Mouse (Mus musculus): ENCODE results near the gene Sp2. TPM values are rescaled to one million over a fixed set of nuclear protein-coding genes. Genes with fewer than 3 reads are reported as not detected.
A peak's percentile ranks its signal among the peaks of the same experiment; 100 is the strongest.

Gene Sp2
- polyA plus RNA-seq, 1 experiment from 2014 or later, result 12.9 TPM

DNA sequence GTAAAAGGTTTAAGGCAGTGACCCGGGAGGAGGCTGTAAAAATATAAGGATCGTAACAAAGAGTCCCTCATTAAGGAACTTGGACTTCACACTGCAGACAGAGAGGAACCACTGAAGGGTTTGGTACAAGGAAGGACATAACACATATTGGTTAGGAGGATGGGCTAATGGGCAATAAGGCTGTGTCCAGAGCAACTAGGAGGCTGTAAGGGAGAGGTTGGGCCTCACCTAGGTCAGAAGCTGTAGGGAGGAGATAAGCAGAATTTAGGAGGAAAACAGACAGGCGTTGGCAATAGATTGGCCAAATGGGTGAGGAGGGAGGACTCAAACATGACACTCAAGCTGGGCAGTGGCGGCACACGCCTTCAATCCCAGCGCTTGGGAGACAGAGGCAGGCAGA, 65.3 kb downstream of the Sp2 start:
- Histone ChIP-seq H3K9me3 (replicated peaks) (no peaks in the 10 kb centered on the region), H3K4me3 (no peak overlapping the region), H3K36me3 (no peaks in the 10 kb centered on the region), H3K4me2 (0 out of 2 replicates have a peak overlapping the region, but pooled peaks have one; percentile 68), H3K27me3 (no peaks in the 10 kb centered on the region), H3K9ac (no peak overlapping the region), H3K4me1 (replicated peaks) (peaks cover 13% of the 10 kb centered on the region), H3K27ac (no peak overlapping the region)
- no peak for ATAC-seq (replicated peaks; ENCODE audit: insufficient number of reproducible peaks, insufficient read depth, low FRiP score, low read depth)
- WGBS, result 80% methylated on average over 6 of the region's 6 CpGs

DNA sequence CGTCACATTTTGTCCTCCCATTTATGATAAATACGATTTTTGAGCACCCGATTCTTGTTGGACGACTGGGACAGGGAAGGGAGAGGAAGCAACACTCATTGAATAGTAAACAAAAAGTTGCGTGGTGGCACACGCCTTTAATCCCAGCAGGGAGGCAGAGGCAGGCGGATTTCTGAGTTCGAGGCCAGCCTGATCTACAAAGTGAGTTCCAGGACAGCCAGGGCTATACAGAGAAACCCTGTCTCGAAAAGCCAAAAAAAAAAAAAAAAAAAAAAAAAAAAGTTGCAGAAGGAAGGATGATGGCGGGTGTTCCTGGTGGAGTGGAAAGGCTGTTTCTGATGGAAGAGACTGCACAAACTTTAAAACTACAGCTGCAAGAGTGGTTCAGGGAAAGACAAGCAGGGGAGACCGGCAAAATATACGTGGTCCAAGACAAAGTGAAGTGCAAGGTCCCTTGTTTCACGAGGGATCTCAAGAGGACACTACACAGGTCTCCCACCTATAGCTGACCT, 65.8 kb downstream of the Sp2 start:
- no peaks in the 10 kb centered on the region for H3K36me3 ChIP-seq
- peak overlapping the region; percentile 46 for H3K9ac ChIP-seq
- no peaks in the 10 kb centered on the region for H3K27me3 ChIP-seq
- ATAC-seq (replicated peaks; ENCODE audit: insufficient number of reproducible peaks, insufficient read depth, low FRiP score, low read depth), result 0 out of 2 replicates have a peak, but pooled peaks have one; percentile 5
- no peak overlapping the region for H3K27ac ChIP-seq
- H3K4me2 ChIP-seq, result peak overlapping the region; percentile 68
- peak overlapping the region; percentile 63 for H3K4me3 ChIP-seq
- 29% methylated on average over 13 of the region's 13 CpGs for WGBS
- H3K4me1 ChIP-seq (replicated peaks), result peaks cover 13% of the 10 kb centered on the region
- H3K9me3 ChIP-seq (replicated peaks), result no peaks in the 10 kb centered on the region

DNA sequence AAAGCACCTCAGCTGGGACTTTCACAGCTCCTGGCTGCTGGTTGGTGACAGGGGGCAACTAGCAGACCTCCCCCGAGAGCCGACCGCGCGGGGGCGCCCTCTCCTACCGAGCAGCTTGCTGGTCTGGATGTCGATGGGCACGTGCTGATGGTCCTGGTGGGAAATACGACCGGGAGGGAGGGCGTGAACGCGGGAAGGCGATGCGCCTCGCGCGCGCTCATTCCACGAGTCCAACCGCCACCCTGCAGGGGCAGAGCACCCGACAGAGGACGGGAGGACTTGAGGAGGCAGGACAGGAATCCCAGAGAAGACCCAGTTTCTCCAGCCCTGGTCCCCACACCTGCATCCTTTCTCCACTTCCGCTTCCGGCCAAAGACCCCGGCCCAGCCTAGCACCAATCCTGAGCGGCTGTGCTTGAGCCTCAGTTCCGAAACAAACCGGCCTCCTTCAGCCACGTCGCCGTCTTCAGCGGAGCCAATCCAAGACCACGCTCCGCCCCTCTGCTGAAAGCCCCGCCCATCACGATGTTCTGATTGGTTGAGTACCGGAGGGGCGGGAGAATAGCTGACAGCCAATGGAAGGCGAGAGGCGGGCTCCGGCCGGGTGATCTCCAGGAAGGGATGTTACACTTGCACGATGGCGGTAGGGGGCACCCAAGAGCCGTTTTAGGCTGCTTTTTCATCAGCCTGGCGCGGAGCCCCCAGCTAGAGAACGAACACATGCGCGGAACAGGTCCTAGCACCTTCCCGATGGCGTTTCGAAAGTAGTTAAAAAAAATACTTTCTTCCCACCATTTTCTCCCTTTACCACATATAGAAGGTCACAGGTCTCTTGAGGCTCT, 66.5 kb downstream of the Sp2 start, which contains the start of gene Cdk5rap3:
Cdk5rap3 (minus strand) TSS at position 453 of the 841 bp plus-strand sequence.
- H3K4me3 ChIP-seq, result peak within 1 kb of the TSS; percentile 63
- H3K27ac ChIP-seq, result peak within 1 kb of the TSS; percentile 48; the same call in 1 of the 2 replicates
- peak within 1 kb of the TSS; percentile 94 for H3K4me2 ChIP-seq
- peak within 1 kb of the TSS; percentile 75 for H3K9ac ChIP-seq
- no peaks in the 10 kb centered on the region; the same call in 1 of the 2 replicates for H3K36me3 ChIP-seq
- no peaks in the 10 kb centered on the region for H3K9me3 ChIP-seq (replicated peaks)
- 0% methylated on average over 55 of the region's 55 CpGs for WGBS
- no peaks in the 10 kb centered on the region for H3K27me3 ChIP-seq
- peaks cover 13% of the 10 kb centered on the region for H3K4me1 ChIP-seq (replicated peaks)
- ATAC-seq (replicated peaks; ENCODE audit: insufficient number of reproducible peaks, insufficient read depth, low FRiP score, low read depth), result peak; percentile 97

DNA sequence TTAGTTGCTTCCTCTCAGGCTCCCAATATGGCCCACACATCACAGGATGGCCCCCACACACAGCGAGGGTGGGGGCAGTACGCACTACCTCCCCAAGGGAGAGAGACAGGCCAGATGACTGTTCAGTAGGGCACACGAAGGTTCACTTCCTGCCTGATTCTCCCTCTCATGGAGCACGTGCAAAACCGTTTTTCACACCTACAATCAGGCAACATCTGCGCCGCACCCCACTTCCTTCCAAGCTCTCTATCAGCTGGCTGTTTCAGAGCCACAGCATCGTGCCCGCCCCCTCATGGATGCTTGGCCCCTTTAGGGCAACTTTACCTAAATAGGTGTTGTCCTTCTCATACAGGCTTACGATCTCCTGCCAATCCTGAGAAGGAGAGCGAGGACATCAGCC, 70.1 kb downstream of the Sp2 start:
- Histone ChIP-seq H3K4me3 (no peak overlapping the region), H3K36me3 (peaks cover 22% of the 10 kb centered on the region), H3K9ac (no peak overlapping the region), H3K27me3 (no peaks in the 10 kb centered on the region), H3K27ac (no peak overlapping the region), H3K4me1 (replicated peaks) (peaks cover 13% of the 10 kb centered on the region), H3K4me2 (no peak overlapping the region), H3K9me3 (replicated peaks) (no peaks in the 10 kb centered on the region)
- 72% methylated on average over 11 of the region's 11 CpGs for WGBS
- ATAC-seq (replicated peaks; ENCODE audit: insufficient number of reproducible peaks, insufficient read depth, low FRiP score, low read depth), result no peak

DNA sequence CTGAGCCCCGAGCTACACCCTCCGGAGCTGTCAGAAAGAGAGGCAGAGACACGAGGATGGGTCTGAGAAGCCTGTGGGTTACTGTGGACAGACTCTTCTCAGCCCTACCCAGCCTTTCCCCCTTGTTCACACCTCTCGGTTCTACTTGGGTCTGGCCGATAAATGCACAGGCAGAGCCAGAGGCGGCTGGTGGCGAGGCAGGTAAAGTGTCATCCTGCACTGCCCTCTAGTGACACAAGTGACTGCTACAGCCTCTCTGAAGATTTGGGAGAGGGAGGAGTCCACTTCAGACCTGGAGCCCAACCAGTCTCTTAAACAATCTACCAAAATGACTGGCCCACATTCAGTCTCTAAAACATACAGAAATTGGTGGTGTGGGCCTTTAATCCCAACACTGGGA, 72.8 kb downstream of the Sp2 start:
- 27% methylated on average over 7 of the region's 7 CpGs for WGBS
- ATAC-seq (replicated peaks; ENCODE audit: insufficient number of reproducible peaks, insufficient read depth, low FRiP score, low read depth), result peak; percentile 53; the same call in 1 of the 2 replicates

DNA sequence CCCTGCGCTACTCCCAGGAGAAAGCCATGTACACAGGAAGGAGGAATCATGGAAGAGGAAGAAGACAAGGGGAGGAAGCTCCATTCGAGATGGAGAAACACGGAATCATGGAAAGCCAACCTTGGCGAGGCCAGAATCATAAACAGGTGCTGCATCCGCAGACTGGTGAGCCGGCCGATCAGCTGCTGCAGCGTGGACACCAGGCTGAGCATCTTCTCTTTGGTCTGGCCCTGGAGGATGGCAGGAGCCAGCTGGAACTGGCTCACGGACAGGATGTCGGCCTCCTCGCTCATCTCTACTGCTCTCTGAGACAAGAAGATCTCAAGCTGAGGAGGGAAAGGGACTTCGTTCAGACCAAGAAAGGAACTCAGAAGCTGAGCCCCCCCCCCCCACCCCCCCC, 74.2 kb downstream of the Sp2 start:
- H3K4me3 ChIP-seq, result no peak overlapping the region
- H3K36me3 ChIP-seq, result peaks cover 23% of the 10 kb centered on the region
- no peak for ATAC-seq (replicated peaks; ENCODE audit: insufficient number of reproducible peaks, insufficient read depth, low FRiP score, low read depth)
- no peak overlapping the region for H3K27ac ChIP-seq
- no peak overlapping the region for H3K4me2 ChIP-seq
- H3K4me1 ChIP-seq (replicated peaks), result peaks cover 20% of the 10 kb centered on the region
- H3K9ac ChIP-seq, result no peak overlapping the region
- H3K27me3 ChIP-seq, result no peaks in the 10 kb centered on the region
- 86% methylated on average over 12 of the region's 12 CpGs for WGBS
- no peaks in the 10 kb centered on the region for H3K9me3 ChIP-seq (replicated peaks)

More for the DNA sequence above, 72.8 kb downstream of the Sp2 start:
- Histone ChIP-seq H3K27me3 (no peaks in the 10 kb centered on the region), H3K4me2 (no peak overlapping the region), H3K27ac (no peak overlapping the region), H3K4me3 (no peak overlapping the region), H3K9me3 (replicated peaks) (no peaks in the 10 kb centered on the region), H3K9ac (no peak overlapping the region), H3K4me1 (replicated peaks) (peaks cover 21% of the 10 kb centered on the region), H3K36me3 (peaks cover 23% of the 10 kb centered on the region)

DNA sequence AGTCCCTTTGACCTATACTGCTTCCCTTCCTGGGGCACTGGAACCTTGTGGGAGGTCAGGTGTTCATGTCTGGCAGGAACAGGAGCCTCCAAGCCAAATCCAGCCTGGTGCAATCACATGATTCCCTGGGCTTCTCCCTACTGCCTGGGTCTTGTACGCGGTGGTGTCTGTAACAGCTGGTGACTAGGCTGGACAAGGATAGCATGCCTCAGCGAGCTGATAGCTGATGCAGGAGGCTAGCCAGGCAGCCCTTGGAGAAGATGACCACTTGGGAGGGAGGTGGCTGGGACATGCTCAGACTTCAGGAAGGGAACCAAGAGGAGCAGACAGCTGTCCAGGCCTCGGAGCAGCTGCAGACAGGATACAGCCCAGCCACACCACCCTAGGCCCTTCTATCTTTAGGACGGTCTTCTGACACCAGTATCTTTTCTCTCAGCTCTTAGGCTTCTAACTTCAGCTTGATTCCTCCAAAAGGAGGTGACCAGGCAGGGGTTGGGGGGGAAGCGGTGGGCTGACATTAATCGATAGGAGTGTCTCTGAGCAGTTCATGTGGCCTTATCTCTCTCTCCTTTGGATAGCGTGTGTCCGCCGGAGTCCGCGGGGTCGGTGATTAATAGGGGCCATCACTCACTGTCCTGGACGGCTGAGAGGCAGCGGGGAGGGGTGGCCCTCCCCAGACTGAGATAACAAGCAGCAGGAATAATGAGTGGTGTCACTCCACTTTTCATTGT, 76.2 kb downstream of the Sp2 start:
- no peaks in the 10 kb centered on the region for H3K9me3 ChIP-seq (replicated peaks)
- peaks cover 23% of the 10 kb centered on the region for H3K36me3 ChIP-seq
- no peaks in the 10 kb centered on the region for H3K27me3 ChIP-seq
- no peak for ATAC-seq (replicated peaks; ENCODE audit: insufficient number of reproducible peaks, insufficient read depth, low FRiP score, low read depth)
- H3K9ac ChIP-seq, result peak overlapping the region; percentile 4; the same call in 1 of the 2 replicates
- WGBS, result 20% methylated on average over 15 of the region's 15 CpGs
- H3K27ac ChIP-seq, result peak overlapping the region; percentile 16; the same call in 1 of the 2 replicates
- peaks cover 29% of the 10 kb centered on the region for H3K4me1 ChIP-seq (replicated peaks)
- H3K4me2 ChIP-seq, result no peak overlapping the region
- no peak overlapping the region for H3K4me3 ChIP-seq

Other genes with a start within 250 kb of the Sp2 start
- gene Snx11, start 205.4 kb downstream of the Sp2 start, polyA plus RNA-seq (2015; fragmentation: Nextera tagmentation; extraction: Ambion mirVana), result 10.9 and 13.4 TPM in 2 replicates
- gene Cbx1, start 193.8 kb downstream of the Sp2 start, polyA plus RNA-seq (2015; fragmentation: Nextera tagmentation; extraction: Ambion mirVana), result 52.4 and 52.9 TPM in 2 replicates
- gene Nfe2l1, start 153.0 kb downstream of the Sp2 start, polyA plus RNA-seq (2015; fragmentation: Nextera tagmentation; extraction: Ambion mirVana), result 75.3 and 79.0 TPM in 2 replicates
- gene Copz2, start 133.1 kb downstream of the Sp2 start, polyA plus RNA-seq (2015; fragmentation: Nextera tagmentation; extraction: Ambion mirVana), result 120 and 122 TPM in 2 replicates
- gene Cdk5rap3, start 66.5 kb downstream of the Sp2 start, polyA plus RNA-seq (2015; fragmentation: Nextera tagmentation; extraction: Ambion mirVana), result 45.2 and 58.7 TPM in 2 replicates
- gene Prr15l, start 54.9 kb downstream of the Sp2 start, polyA plus RNA-seq (2015; fragmentation: Nextera tagmentation; extraction: Ambion mirVana), result 1.7 and 2.9 TPM in 2 replicates
- 65.2 and 74.8 TPM in 2 replicates for gene Pnpo, start 39.0 kb downstream of the Sp2 start, polyA plus RNA-seq (2015; fragmentation: Nextera tagmentation; extraction: Ambion mirVana)
- 0.09 and 0.15 TPM in 2 replicates for gene Sp6, start 30.4 kb upstream of the Sp2 start, polyA plus RNA-seq (2015; fragmentation: Nextera tagmentation; extraction: Ambion mirVana)
- gene Scrn2, start 47.0 kb upstream of the Sp2 start, polyA plus RNA-seq (2015; fragmentation: Nextera tagmentation; extraction: Ambion mirVana), result 14.7 and 20.3 TPM in 2 replicates
- 0.72 and 1.1 TPM in 2 replicates for gene Lrrc46, start 58.4 kb upstream of the Sp2 start, polyA plus RNA-seq (2015; fragmentation: Nextera tagmentation; extraction: Ambion mirVana)
- gene Mrpl10, start 58.6 kb upstream of the Sp2 start, polyA plus RNA-seq (2015; fragmentation: Nextera tagmentation; extraction: Ambion mirVana), result 61.1 and 67.3 TPM in 2 replicates
- 4.4 and 8.5 TPM in 2 replicates for gene Osbpl7, start 67.7 kb upstream of the Sp2 start, polyA plus RNA-seq (2015; fragmentation: Nextera tagmentation; extraction: Ambion mirVana)
- 0.05 and 0.36 TPM in 2 replicates for gene Tbx21, start 132.4 kb upstream of the Sp2 start, polyA plus RNA-seq (2015; fragmentation: Nextera tagmentation; extraction: Ambion mirVana)
- 4.7 and 6.5 TPM in 2 replicates for gene Tbkbp1, start 168.5 kb upstream of the Sp2 start, polyA plus RNA-seq (2015; fragmentation: Nextera tagmentation; extraction: Ambion mirVana)
- gene Kpnb1, start 204.9 kb upstream of the Sp2 start, polyA plus RNA-seq (2015; fragmentation: Nextera tagmentation; extraction: Ambion mirVana), result 29.5 and 31.4 TPM in 2 replicates

Data from heart, embryonic 15.5 days (tissue).